Mouse (Mus musculus) adrenal gland, adult 18-20 months (tissue): ENCODE results near the gene Mtfr2. TPM values are rescaled to one million over a fixed set of nuclear protein-coding genes. Genes with fewer than 3 reads are reported as not detected.

Experiments used
- DNase-seq, 2 experiments: peaks; one replicate each; pipeline ENCODE4 v3.0.0; 2021 to 2022; ENCODE audit warnings: low spot score in 2 of 2
- total RNA-seq, 2 experiments: library from RNA; stranded (reverse); gene quantifications; 1 replicate in 1 of 2; 2 replicates in 1 of 2; pipeline ENCODE4 v1.2.3; 2021

Mtfr2 gene
- total RNA-seq, 2 experiments from 2014 or later: 0.54 to 0.63 TPM

GRCm38 (mm10) chr10:20377621-20378020, 30.1 kb downstream of the Mtfr2 start:
- no peak for DNase-seq

- no peak for DNase-seq
Observed at GRCm38 (mm10) chr10:20379071-20379735, 31.6 kb downstream of the Mtfr2 start.

- no peak for DNase-seq
Observed at GRCm38 (mm10) chr10:20380798-20381197, 33.2 kb downstream of the Mtfr2 start.

GRCm38 (mm10) chr10:20381352-20381751, 33.8 kb downstream of the Mtfr2 start:
- no peak for DNase-seq

GRCm38 (mm10) chr10:20382807-20383419, 35.3 kb downstream of the Mtfr2 start:
- no peak for DNase-seq

GRCm38 (mm10) chr10:20390568-20390967, 43.0 kb downstream of the Mtfr2 start:
- no peak for DNase-seq

GRCm38 (mm10) chr10:20394815-20395214, 47.2 kb downstream of the Mtfr2 start:
- no peak for DNase-seq

- no peak for DNase-seq
Observed at GRCm38 (mm10) chr10:20395778-20396177, 48.2 kb downstream of the Mtfr2 start.

GRCm38 (mm10) chr10:20398224-20398623, 50.7 kb downstream of the Mtfr2 start:
- no peak for DNase-seq

GRCm38 (mm10) chr10:20398641-20399390, 51.2 kb downstream of the Mtfr2 start:
- DNase-seq: no peak

GRCm38 (mm10) chr10:20400406-20400805, 52.8 kb downstream of the Mtfr2 start:
- no peak for DNase-seq

GRCm38 (mm10) chr10:20402941-20403340, 55.4 kb downstream of the Mtfr2 start:
- DNase-seq: no peak

GRCm38 (mm10) chr10:20405471-20405870, 57.9 kb downstream of the Mtfr2 start:
- peak; percentile 18 to 25 for DNase-seq

GRCm38 (mm10) chr10:20408336-20408735, 60.8 kb downstream of the Mtfr2 start:
- DNase-seq: no peak

- peak in 1 of 2 experiments; percentile 5 for DNase-seq
Observed at GRCm38 (mm10) chr10:20409181-20409580, 61.6 kb downstream of the Mtfr2 start.

Other genes starting within 250 kb of the Mtfr2 start
- 10 to 100 TPM; 17.6 to 20.6 TPM for gene Map7, start 199.3 kb upstream of the Mtfr2 start, total RNA-seq
- gene Bclaf1, start 35.3 kb upstream of the Mtfr2 start, total RNA-seq: 100 to 1,000 TPM in 1 of 2 experiments, 10 to 100 TPM in 1; 83.8 to 128 TPM